Mouse (Mus musculus) cerebellum, adult 2 months (tissue): ENCODE measurements around the gene Spsb1.

Experiments
- CTCF ChIP-seq: fragments of 200-500 bp; IDR thresholded peaks from 2 replicates; pipeline ENCODE4 v1.5.1; 2011; ENCODE audit warnings: low read depth, mild to moderate bottlenecking, control low read depth, low read length, moderate library complexity, borderline replicate concordance; ENCODE audit not compliant: insufficient read depth
- POLR2A ChIP-seq: fragments of 200-500 bp; IDR thresholded peaks from 2 replicates; pipeline ENCODE4 v1.6.1; 2011; ENCODE audit warnings: low read length, control low read depth, borderline replicate concordance; ENCODE audit not compliant: insufficient read depth

GRCm38 (mm10) chr4:149858584-149858983 lies 96.3 kb downstream of the Spsb1 start:
- TF ChIP-seq POLR2A (no peak), CTCF (no peak)
